Mouse (Mus musculus) MEL (cell line): ENCODE results near the gene Fgfr2. TPM values are rescaled to one million over a fixed set of nuclear protein-coding genes. Genes with fewer than 3 reads are reported as not detected.

Source experiments
- DNase-seq: peaks from one replicate; pipeline ENCODE4 v3.0.0; 2011; ENCODE audit warnings: low read depth, low spot score
- H3K27ac ChIP-seq: 2 replicates; pipeline ENCODE4 v1.5.1; 2012; ENCODE audit warnings: low read depth, mild to moderate bottlenecking, control low read depth, low read length, moderate library complexity; ENCODE audit not compliant: control insufficient read depth
- H3K27me3 ChIP-seq, 2 experiments: fragments of 150-350 bp in 1 of 2; sonication (generic) in 1 of 2; 2 replicates each; pipeline ENCODE4 v1.6.1; 2012; ENCODE audit warnings: low read length in 2 of 2, mild to moderate bottlenecking in 2 of 2, improper control_type of control experiment in 1 of 2, moderate library complexity in 1 of 2; ENCODE audit not compliant: insufficient read depth in 2 of 2, control insufficient read depth in 1 of 2
- H3K36me3 ChIP-seq, 2 experiments: 2 replicates each; pipeline ENCODE4 v1.6.1; 2012 to 2014; ENCODE audit warnings: low read length in 2 of 2, improper control_type of control experiment in 1 of 2, inconsistent platforms in 1 of 2, mild to moderate bottlenecking in 1 of 2; ENCODE audit not compliant: insufficient read depth in 2 of 2, control insufficient read depth in 1 of 2
- H3K4me1 ChIP-seq, 2 experiments: fragments of 150-350 bp in 1 of 2; sonication (generic) in 1 of 2; 2 replicates each; pipeline ENCODE4 v1.6.1; 2012; ENCODE audit warnings: low read length in 2 of 2, improper control_type of control experiment in 1 of 2, mild to moderate bottlenecking in 1 of 2; ENCODE audit not compliant: insufficient read depth in 2 of 2, control insufficient read depth in 1 of 2
- H3K4me3 ChIP-seq, 2 experiments: fragments of 150-350 bp in 1 of 2; sonication (generic) in 1 of 2; 2 replicates each; pipeline ENCODE4 v1.5.1; 2012; ENCODE audit warnings: low read depth in 2 of 2, low read length in 2 of 2, mild to moderate bottlenecking in 2 of 2, moderate library complexity in 2 of 2, control low read depth in 1 of 2, improper control_type of control experiment in 1 of 2; ENCODE audit not compliant: control insufficient read depth in 1 of 2, insufficient read depth in 1 of 2
- H3K79me2 ChIP-seq: 2 replicates; pipeline ENCODE4 v1.6.1; 2012; ENCODE audit warnings: mild to moderate bottlenecking, low read length, moderate library complexity; ENCODE audit not compliant: control insufficient read depth, poor library complexity, insufficient read depth
- H3K9ac ChIP-seq: 2 replicates; pipeline ENCODE4 v1.6.1; 2012; ENCODE audit warnings: low read depth, mild to moderate bottlenecking, control low read depth, low read length, moderate library complexity; ENCODE audit not compliant: control insufficient read depth, poor library complexity, severe bottlenecking
- H3K9me3 ChIP-seq: fragments of 150-350 bp; sonication (generic); replicated peaks from 2 replicates; pipeline ENCODE4 v1.6.1; 2012; ENCODE audit warnings: mild to moderate bottlenecking, low read length, improper control_type of control experiment, moderate library complexity; ENCODE audit not compliant: insufficient read depth
- BHLHE40 ChIP-seq: IDR thresholded peaks from 2 replicates; pipeline ENCODE4 v1.6.1; 2012; ENCODE audit warnings: low read depth, mild to moderate bottlenecking, inconsistent platforms, low read length, improper control_type of control experiment, borderline replicate concordance
- E2F4 ChIP-seq: IDR thresholded peaks from 2 replicates; pipeline ENCODE4 v1.6.1; 2011; ENCODE audit warnings: low read depth, low read length, improper control_type of control experiment, borderline replicate concordance
- GATA1 ChIP-seq: IDR thresholded peaks from 2 replicates; pipeline ENCODE4 v1.6.1; 2011; ENCODE audit warnings: low read depth, low read length, improper control_type of control experiment
- MEF2A ChIP-seq: IDR thresholded peaks from 2 replicates; pipeline ENCODE4 v1.6.1; 2014; ENCODE audit warnings: low read depth, mild to moderate bottlenecking, inconsistent platforms, low read length, improper control_type of control experiment; ENCODE audit not compliant: poor library complexity, insufficient replicate concordance, severe bottlenecking; ENCODE audit errors: extremely low read depth
- MXI1 ChIP-seq: IDR thresholded peaks from 2 replicates; pipeline ENCODE4 v1.6.1; 2011; ENCODE audit warnings: mild to moderate bottlenecking, low read depth, low read length, improper control_type of control experiment
- MYC ChIP-seq: IDR thresholded peaks from 2 replicates; pipeline ENCODE4 v1.6.1; 2011; ENCODE audit warnings: low read depth, mild to moderate bottlenecking, low read length, improper control_type of control experiment, moderate library complexity
- NRF1 ChIP-seq: IDR thresholded peaks from 2 replicates; pipeline ENCODE4 v1.6.1; 2014; ENCODE audit warnings: low read depth, mild to moderate bottlenecking, inconsistent platforms, low read length, improper control_type of control experiment, moderate library complexity; ENCODE audit not compliant: poor library complexity, insufficient read depth, severe bottlenecking
- SIN3A ChIP-seq: IDR thresholded peaks from 2 replicates; pipeline ENCODE4 v1.6.1; 2012; ENCODE audit warnings: low read length, improper control_type of control experiment, inconsistent platforms
- TAL1 ChIP-seq: IDR thresholded peaks from 2 replicates; pipeline ENCODE4 v1.6.1; 2012; ENCODE audit warnings: mild to moderate bottlenecking, inconsistent platforms, low read length, moderate library complexity, mixed read lengths
- ZC3H11A ChIP-seq: IDR thresholded peaks from 2 replicates; pipeline ENCODE4 v1.6.1; 2012; ENCODE audit warnings: low read depth, mild to moderate bottlenecking, inconsistent platforms, low read length, improper control_type of control experiment
- ZKSCAN1 ChIP-seq: IDR thresholded peaks from 2 replicates; pipeline ENCODE4 v1.6.1; 2012; ENCODE audit warnings: low read depth, mild to moderate bottlenecking, inconsistent platforms, low read length, improper control_type of control experiment, moderate library complexity
- polyA plus RNA-seq, 2 experiments: library from polyadenylated mRNA; stranded (reverse) in 1 of 2; unstranded in 1 of 2; fragments of >175 nt in 1 of 2; fragments of >200 nt in 1 of 2; gene quantifications; 2 replicates each; pipeline versions ENCODE4 v1.2.1 to v1.2.4; 2012; ENCODE audit warnings: low replicate concordance in 2 of 2, low read depth in 1 of 2; ENCODE audit not compliant: insufficient read length in 2 of 2, insufficient read depth in 1 of 2, missing spikeins in 1 of 2
- total RNA-seq: library from RNA; depleted of rRNA; stranded (reverse); fragments of 300-350 nt; gene quantifications from 2 replicates; pipeline ENCODE4 v1.2.3, GENCODE M21; 2012

The Fgfr2 gene
- total and polyA plus RNA-seq, 3 experiments: not detected

GRCm38 (mm10) chr7:133015416-133016070 lies 107.6 kb downstream of the Fgfr2 start:
- H3K27me3 ChIP-seq: no peaks in the 10 kb centered on the region
- DNase-seq: no peak
- H3K9me3 ChIP-seq: no peaks in the 10 kb centered on the region
- H3K27ac ChIP-seq: no peak overlapping the region
- no peaks in the 10 kb centered on the region; a peak in 1 of 4 replicates for H3K36me3 ChIP-seq
- no peak overlapping the region for H3K9ac ChIP-seq
- no peak overlapping the region for H3K4me3 ChIP-seq
- no peaks in the 10 kb centered on the region for H3K4me1 ChIP-seq
- no peak for TF ChIP-seq SIN3A
- peaks cover 4% of the 10 kb centered on the region for H3K79me2 ChIP-seq

GRCm38 (mm10) chr7:133014631-133015030 lies 108.5 kb downstream of the Fgfr2 start:
- Histone ChIP-seq H3K27ac (no peak overlapping the region), H3K36me3 (no peaks in the 10 kb centered on the region; a peak in 1 of 4 replicates), H3K4me3 (no peak overlapping the region), H3K9ac (no peak overlapping the region), H3K27me3 (no peaks in the 10 kb centered on the region), H3K4me1 (no peaks in the 10 kb centered on the region), H3K9me3 (no peaks in the 10 kb centered on the region), H3K79me2 (peaks cover 4% of the 10 kb centered on the region)
- DNase-seq: no peak
- TF ChIP-seq GATA1: no peak
- TF ChIP-seq SIN3A: no peak
- TF ChIP-seq TAL1: no peak
- TF ChIP-seq MXI1: no peak

GRCm38 (mm10) chr7:133013923-133014322 lies 109.2 kb downstream of the Fgfr2 start:
- Histone ChIP-seq H3K79me2 (peaks cover 2% of the 10 kb centered on the region; the same call in 1 of the 2 replicates), H3K9ac (no peak overlapping the region), H3K4me1 (no peaks in the 10 kb centered on the region), H3K4me3 (no peak overlapping the region), H3K27me3 (no peaks in the 10 kb centered on the region), H3K36me3 (no peaks in the 10 kb centered on the region; a peak in 1 of 4 replicates), H3K9me3 (no peaks in the 10 kb centered on the region), H3K27ac (no peak overlapping the region)
- TF ChIP-seq ZC3H11A (no peak), BHLHE40 (no peak), MYC (no peak), MEF2A (no peak), NRF1 (no peak), GATA1 (no peak), E2F4 (no peak), ZKSCAN1 (no peak)
- DNase-seq: no peak
